Mouse (Mus musculus): ENCODE measurements around the gene Fgd5. TPM values are rescaled to one million over a fixed set of nuclear protein-coding genes. Genes with fewer than 3 reads are reported as not detected.

Fgd5 gene
- polyA plus RNA-seq, 1 experiment from 2014 or later: 16.9 TPM

DNA sequence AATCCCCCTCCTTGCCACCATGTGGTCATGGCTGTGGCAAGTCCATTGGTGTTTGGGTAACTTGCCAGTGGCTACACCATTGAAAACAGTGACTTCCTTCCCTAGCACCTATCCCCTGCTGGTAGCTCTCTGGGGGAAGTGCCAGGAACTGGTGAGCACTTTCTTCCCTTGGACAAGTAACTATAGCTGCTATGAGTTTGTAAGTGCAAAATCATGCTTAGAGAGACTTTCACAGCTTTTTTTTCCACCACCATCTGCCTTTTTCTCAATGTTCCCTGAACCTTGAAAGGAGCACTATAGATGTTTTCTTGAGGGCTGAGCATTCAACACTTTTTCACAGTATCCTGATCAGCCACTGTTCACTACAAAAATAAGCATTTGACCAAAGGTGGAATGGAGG, 145.9 kb downstream of the Fgd5 start:
- DNase-seq (no peak), ATAC-seq (ENCODE audit: insufficient read depth) (no peak)
- Histone ChIP-seq H3K4me3 (ENCODE audit: low read depth, low read length) (no peak overlapping the region), H3K4me2 (no peak overlapping the region), H3K36me3 (ENCODE audit: insufficient read depth) (no peaks in the 10 kb centered on the region), H3K27me3 (ENCODE audit: insufficient read depth, low read length) (no peaks in the 10 kb centered on the region), H3K9me3 (ENCODE audit: low read depth, low read length) (no peaks in the 10 kb centered on the region), H3K4me1 (ENCODE audit: insufficient read depth) (no peaks in the 10 kb centered on the region), H3K9ac (no peak overlapping the region), H3K27ac (ENCODE audit: low read depth) (no peak overlapping the region)
- no peak for TF ChIP-seq CTCF (IDR thresholded peaks at IDR 0.05; ENCODE audit: low read depth)

Other genes starting within 250 kb of the Fgd5 start
- gene Grip2, start 151.6 kb upstream of the Fgd5 start, polyA plus RNA-seq (2014; fragmentation: Nextera tagmentation; extraction: Ambion mirVana): 0.14 and 0.37 TPM in 2 replicates
- 31.7 and 37.2 TPM in 2 replicates for gene Ccdc174, start 100.8 kb upstream of the Fgd5 start, polyA plus RNA-seq (2014; fragmentation: Nextera tagmentation; extraction: Ambion mirVana)
- gene 4930590J08Rik, start 76.1 kb upstream of the Fgd5 start, polyA plus RNA-seq (2014; fragmentation: Nextera tagmentation; extraction: Ambion mirVana): 0.16 and 0.79 TPM in 2 replicates
- 32.3 and 33.4 TPM in 2 replicates for gene Nr2c2, start 112.5 kb downstream of the Fgd5 start, polyA plus RNA-seq (2014; fragmentation: Nextera tagmentation; extraction: Ambion mirVana)
- gene Mrps25, start 205.2 kb downstream of the Fgd5 start, polyA plus RNA-seq (2014; fragmentation: Nextera tagmentation; extraction: Ambion mirVana): 71.6 and 73.1 TPM in 2 replicates
- gene Rbsn, start 236.0 kb downstream of the Fgd5 start, polyA plus RNA-seq (2014; fragmentation: Nextera tagmentation; extraction: Ambion mirVana): 18.5 and 19.9 TPM in 2 replicates

Data from lung, embryonic 14.5 days (tissue).